Mouse (Mus musculus) CH12.LX (cell line): ENCODE data around the gene Pakap.

Source experiments
- CTCF ChIP-seq, 2 experiments: IDR thresholded peaks in 1 of 2; conservative IDR thresholded peaks in 1 of 2; 2 replicates each; pipeline ENCODE4 v1.5.1; 2011 to 2012; ENCODE audit warnings: low read depth in 2 of 2, low read length in 2 of 2, improper control_type of control experiment in 1 of 2, inconsistent platforms in 1 of 2, mild to moderate bottlenecking in 1 of 2, moderate library complexity in 1 of 2
- KAT2A ChIP-seq: IDR thresholded peaks from 2 replicates; pipeline ENCODE4 v1.6.1; 2012; ENCODE audit warnings: low read length, improper control_type of control experiment, inconsistent platforms; ENCODE audit not compliant: insufficient replicate concordance
- POLR2A ChIP-seq: IDR thresholded peaks from 2 replicates; pipeline ENCODE4 v1.6.1; 2011; ENCODE audit warnings: low read depth, mild to moderate bottlenecking, improper control_type of control experiment, low read length
- USF2 ChIP-seq: conservative IDR thresholded peaks from 2 replicates; pipeline ENCODE4 v1.6.1; 2011; ENCODE audit warnings: low read depth, low read length, improper control_type of control experiment

- no peak for TF ChIP-seq CTCF (conservative IDR thresholded peaks at IDR 0.05 in 1 of 2, IDR thresholded peaks at IDR 0.05 in 1 of 2; ENCODE audit: low read depth in 2 of 2, low read length in 2 of 2)
- TF ChIP-seq USF2, result no peak
- TF ChIP-seq KAT2A, result no peak
- no peak for TF ChIP-seq POLR2A
Observed at GRCm38 (mm10) chr4:57789118-57789517, 221.1 kb downstream of the Pakap start.
